Mouse (Mus musculus) embryonic facial prominence, embryonic 12.5 days (tissue): ENCODE results near the gene Dnph1. TPM values are rescaled to one million over a fixed set of nuclear protein-coding genes. Genes with fewer than 3 reads are reported as not detected.

Source experiments
- ATAC-seq: fragments of 200-750 bp; cut with Nextera tagmentation; 2 replicates; pipeline ENCODE4 v1.8.0; 2017; ENCODE audit not compliant: insufficient number of reproducible peaks, insufficient read depth, low FRiP score, low TSS enrichment
- H3K27ac ChIP-seq: fragments of 300-500 bp; sonication (generic); 2 replicates; pipeline ENCODE4 v1.5.1; 2016; ENCODE audit warnings: mild to moderate bottlenecking
- H3K27me3 ChIP-seq: fragments of 300-500 bp; sonication (generic); 2 replicates; pipeline ENCODE4 v1.6.1; 2016; ENCODE audit warnings: mild to moderate bottlenecking, moderate library complexity
- H3K36me3 ChIP-seq: fragments of 300-500 bp; sonication (generic); 2 replicates; pipeline ENCODE4 v1.6.1; 2016; ENCODE audit warnings: mild to moderate bottlenecking
- H3K4me1 ChIP-seq: fragments of 300-500 bp; sonication (generic); 2 replicates; pipeline ENCODE4 v1.6.1; 2016
- H3K4me2 ChIP-seq: fragments of 300-500 bp; sonication (generic); replicated peaks from 2 replicates; pipeline ENCODE4 v1.6.1; 2016; ENCODE audit warnings: mild to moderate bottlenecking, moderate library complexity
- H3K4me3 ChIP-seq: fragments of 300-500 bp; sonication (generic); 2 replicates; pipeline ENCODE4 v1.5.1; 2016; ENCODE audit warnings: mild to moderate bottlenecking
- H3K9ac ChIP-seq: fragments of 300-500 bp; sonication (generic); 2 replicates; pipeline ENCODE4 v1.6.1; 2016; ENCODE audit warnings: mild to moderate bottlenecking, moderate library complexity
- H3K9me3 ChIP-seq: fragments of 300-500 bp; sonication (generic); 2 replicates; pipeline ENCODE4 v1.6.1; 2016; ENCODE audit warnings: mild to moderate bottlenecking, moderate library complexity
- WGBS: fragments of 180-500 bp; shearing (Covaris S2); methylation state at CpG from one replicate; pipeline ENCODE4 v1.1.7; 2016; 5-methylcytosine and 5-hydroxymethylcytosine counted together
- polyA plus RNA-seq: library from polyadenylated mRNA; unstranded; fragments of >200 nt; fragmentation: Nextera tagmentation; extraction: Ambion mirVana; gene quantifications from 2 replicates; pipeline ENCODE4 v1.2.1, GENCODE M21; 2016

The Dnph1 gene
- 58.2 and 63.4 TPM in 2 replicates for polyA plus RNA-seq

DNA sequence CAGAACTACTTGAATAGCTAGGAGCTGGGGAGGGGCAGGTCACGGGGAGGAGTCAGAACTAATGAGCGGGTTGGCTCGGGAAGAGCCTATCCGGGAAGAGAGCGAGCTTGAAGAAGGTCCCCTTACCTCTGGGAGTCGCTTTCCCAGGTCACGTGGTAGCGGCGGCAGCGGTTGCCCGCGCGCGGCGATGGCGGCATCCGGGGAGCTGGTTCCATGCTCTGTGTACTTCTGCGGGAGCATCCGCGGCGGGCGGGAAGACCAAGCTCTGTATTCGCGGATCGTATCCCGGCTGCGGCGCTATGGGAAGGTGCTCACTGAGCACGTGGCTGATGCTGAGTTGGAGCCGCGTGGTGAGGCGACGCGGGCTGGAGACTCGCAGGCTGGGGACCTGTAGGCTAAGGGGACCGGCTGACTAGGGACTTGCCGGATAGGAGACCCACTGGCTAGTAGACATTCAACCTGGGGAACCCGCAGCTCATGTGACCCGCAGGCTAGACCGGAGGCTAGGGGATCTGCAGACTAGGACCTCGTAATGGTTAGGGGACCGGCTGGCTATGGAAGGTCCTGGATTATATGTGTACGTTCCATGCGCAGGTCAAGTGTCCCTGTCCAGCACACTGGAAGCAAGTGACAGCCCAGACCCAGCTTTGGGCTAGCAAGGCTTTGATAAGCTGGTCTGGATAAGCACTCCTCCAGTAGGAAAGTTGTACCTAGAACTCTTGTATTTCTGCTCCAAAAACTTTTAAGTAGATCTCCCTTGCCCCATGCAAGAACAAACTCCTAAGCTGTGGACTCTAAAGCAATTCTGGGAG, at the start of gene Dnph1:
Dnph1 (plus strand) TSS at position 89 of the 812 bp plus-strand sequence.
- H3K4me2 ChIP-seq, result peak within 1 kb of the TSS; percentile 81
- ATAC-seq, result peak; percentile 95
- no peaks in the 10 kb centered on the region for H3K9me3 ChIP-seq
- H3K27me3 ChIP-seq, result 0 out of 2 replicates have a peak, but pooled peaks cover 9% of the 10 kb centered on the region
- peak within 1 kb of the TSS; percentile 64 for H3K4me3 ChIP-seq
- under 1% methylated on average over 44 of the region's 44 CpGs for WGBS
- H3K27ac ChIP-seq, result no peak within 1 kb of the TSS
- peak within 1 kb of the TSS; percentile 63 for H3K9ac ChIP-seq
- peaks cover 28% of the 10 kb centered on the region; the same call in 1 of the 2 replicates for H3K36me3 ChIP-seq
- peaks cover 10% of the 10 kb centered on the region for H3K4me1 ChIP-seq

DNA sequence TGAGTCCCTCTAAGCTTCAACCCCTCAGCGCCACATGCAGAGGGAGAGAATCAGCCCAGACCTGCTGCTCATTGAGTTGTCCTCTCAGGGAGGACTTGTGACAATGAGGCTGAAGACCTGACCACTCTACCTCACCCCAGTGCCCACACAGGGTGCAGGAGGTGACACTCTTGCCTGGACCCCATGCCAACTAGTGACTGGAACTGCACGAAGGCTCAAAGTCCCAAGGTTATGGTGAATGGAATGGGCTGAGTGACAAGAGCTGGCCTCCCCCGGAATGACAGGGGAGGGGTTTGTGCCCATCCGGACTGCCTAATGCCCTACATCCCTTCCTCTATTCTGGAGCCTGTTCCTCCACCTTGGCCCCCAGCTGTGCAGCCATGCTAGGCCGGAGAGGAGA, 43.8 kb upstream of the Dnph1 start:
- Histone ChIP-seq H3K9me3 (no peaks in the 10 kb centered on the region), H3K4me2 (no peak overlapping the region), H3K27ac (no peak overlapping the region), H3K4me3 (no peak overlapping the region), H3K36me3 (no peaks in the 10 kb centered on the region), H3K27me3 (peaks cover 51% of the 10 kb centered on the region), H3K4me1 (peaks cover 15% of the 10 kb centered on the region), H3K9ac (no peak overlapping the region)
- 34% methylated on average over 5 of the region's 5 CpGs for WGBS
- ATAC-seq, result no peak

DNA sequence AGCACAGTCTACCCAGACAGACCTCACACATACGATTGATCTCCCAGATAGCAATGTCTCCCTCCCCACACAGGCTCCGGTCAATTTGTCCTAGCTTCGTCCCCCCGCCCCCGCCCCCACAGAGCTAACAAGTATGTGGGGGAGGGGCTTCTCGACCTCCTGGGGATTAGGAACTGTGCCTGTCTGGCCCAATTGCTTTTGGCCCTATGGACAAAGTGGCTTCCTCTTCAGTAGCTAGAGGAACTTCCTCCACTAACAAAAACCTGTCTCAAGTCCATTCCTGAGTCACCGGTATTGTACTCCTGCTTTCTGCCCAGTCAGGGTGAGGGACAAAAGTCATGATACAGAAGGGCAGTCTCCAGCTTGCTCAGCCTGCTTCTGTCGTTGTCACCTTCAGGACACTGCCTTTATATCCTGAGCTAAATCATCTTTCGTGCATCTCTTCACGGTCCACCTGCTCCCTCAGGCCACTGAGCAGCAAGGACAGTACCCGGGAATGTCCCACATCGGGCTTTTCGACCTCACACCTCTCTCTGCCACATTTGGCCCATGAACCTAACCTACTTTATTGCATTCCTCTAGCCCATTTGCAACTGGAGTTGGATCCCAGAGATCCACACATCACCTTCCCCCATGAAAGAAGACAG, 43.1 kb upstream of the Dnph1 start:
- 7% methylated on average over 13 of the region's 13 CpGs for WGBS
- no peak overlapping the region for H3K4me3 ChIP-seq
- H3K4me2 ChIP-seq, result peak overlapping the region; percentile 89
- ATAC-seq, result no peak
- no peaks in the 10 kb centered on the region for H3K9me3 ChIP-seq
- peaks cover 58% of the 10 kb centered on the region for H3K27me3 ChIP-seq
- H3K36me3 ChIP-seq, result no peaks in the 10 kb centered on the region
- H3K27ac ChIP-seq, result no peak overlapping the region
- H3K4me1 ChIP-seq, result peaks cover 15% of the 10 kb centered on the region
- no peak overlapping the region for H3K9ac ChIP-seq

DNA sequence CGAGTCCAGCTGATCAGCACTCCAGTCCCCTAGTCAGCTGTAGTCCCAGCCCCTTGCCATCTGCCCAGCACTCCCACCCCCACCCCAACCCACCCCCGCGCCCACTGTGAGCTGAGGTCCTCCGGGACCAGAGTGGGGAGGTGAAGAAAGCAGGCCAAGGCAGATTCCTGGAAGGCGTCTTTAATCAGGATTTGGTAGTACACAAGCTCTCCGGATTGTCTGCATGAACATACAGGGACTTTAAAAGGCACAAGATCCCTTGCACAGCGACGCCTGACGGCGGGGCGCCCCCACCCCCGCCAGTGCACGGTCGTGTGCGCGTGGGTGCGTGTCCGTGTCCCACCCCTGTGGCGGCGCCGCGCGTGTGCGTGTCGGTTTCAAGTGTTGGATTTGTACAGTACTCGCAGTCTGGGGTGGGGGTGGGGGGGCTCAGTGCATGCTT, 42.5 kb upstream of the Dnph1 start:
- peaks cover 15% of the 10 kb centered on the region for H3K4me1 ChIP-seq
- peak overlapping the region; percentile 12; the same call in 1 of the 2 replicates for H3K9ac ChIP-seq
- H3K4me2 ChIP-seq, result peak overlapping the region; percentile 89
- H3K36me3 ChIP-seq, result no peaks in the 10 kb centered on the region
- WGBS, result 2% methylated on average over 26 of the region's 26 CpGs
- no peaks in the 10 kb centered on the region for H3K9me3 ChIP-seq
- no peak overlapping the region for H3K27ac ChIP-seq
- no peak for ATAC-seq
- H3K27me3 ChIP-seq, result peaks cover 64% of the 10 kb centered on the region
- H3K4me3 ChIP-seq, result peak overlapping the region; percentile 40

GRCm38 (mm10) chr17:46454539-46454938, 42.0 kb upstream of the Dnph1 start:
- H3K4me3 ChIP-seq, result peak overlapping the region; percentile 40
- H3K27ac ChIP-seq, result no peak overlapping the region
- H3K9me3 ChIP-seq, result no peaks in the 10 kb centered on the region
- peak overlapping the region; percentile 43 for H3K9ac ChIP-seq
- 2% methylated on average over 9 of the region's 9 CpGs for WGBS
- H3K4me2 ChIP-seq, result peak overlapping the region; percentile 89
- H3K4me1 ChIP-seq, result peaks cover 15% of the 10 kb centered on the region
- H3K36me3 ChIP-seq, result no peaks in the 10 kb centered on the region
- no peak for ATAC-seq
- H3K27me3 ChIP-seq, result peaks cover 69% of the 10 kb centered on the region

DNA sequence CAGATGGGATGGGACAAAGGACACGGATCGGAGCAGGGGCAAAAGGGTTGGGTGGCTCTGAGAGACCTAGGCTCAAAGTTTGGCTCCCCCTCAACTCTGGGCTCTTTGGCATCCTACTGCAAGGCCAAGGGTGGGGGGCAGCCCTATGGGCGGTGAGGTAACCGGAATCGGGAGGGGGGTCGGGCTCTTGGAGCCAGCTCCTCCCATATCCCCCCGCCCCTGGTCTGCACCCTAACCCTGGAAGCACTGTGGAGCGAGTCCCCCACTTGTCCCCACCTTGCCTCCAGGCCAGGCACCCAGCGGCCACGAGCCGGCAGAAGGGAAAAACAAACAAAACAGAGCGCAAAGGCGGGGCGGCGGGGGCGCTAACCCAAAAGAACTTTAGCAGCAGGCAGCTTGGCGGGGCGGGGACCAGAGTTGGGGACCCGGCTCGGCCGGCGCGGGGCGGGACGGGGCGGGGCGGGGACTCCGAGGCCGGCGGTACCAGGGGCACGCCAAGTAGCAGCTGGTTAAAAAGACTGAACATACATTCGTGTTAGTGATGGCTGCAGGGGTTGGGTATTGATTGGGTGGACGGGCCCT, 41.3 kb upstream of the Dnph1 start:
- H3K36me3 ChIP-seq, result no peaks in the 10 kb centered on the region
- peaks cover 75% of the 10 kb centered on the region for H3K27me3 ChIP-seq
- H3K27ac ChIP-seq, result no peak overlapping the region
- peaks cover 16% of the 10 kb centered on the region for H3K4me1 ChIP-seq
- peak overlapping the region; percentile 89 for H3K4me2 ChIP-seq
- H3K9ac ChIP-seq, result peak overlapping the region; percentile 43
- no peak for ATAC-seq
- WGBS, result 2% methylated on average over 30 of the region's 33 CpGs
- H3K9me3 ChIP-seq, result no peaks in the 10 kb centered on the region
- peak overlapping the region; percentile 40 for H3K4me3 ChIP-seq

GRCm38 (mm10) chr17:46457791-46458190, 38.7 kb upstream of the Dnph1 start:
- 15% methylated on average over 10 of the region's 10 CpGs for WGBS

DNA sequence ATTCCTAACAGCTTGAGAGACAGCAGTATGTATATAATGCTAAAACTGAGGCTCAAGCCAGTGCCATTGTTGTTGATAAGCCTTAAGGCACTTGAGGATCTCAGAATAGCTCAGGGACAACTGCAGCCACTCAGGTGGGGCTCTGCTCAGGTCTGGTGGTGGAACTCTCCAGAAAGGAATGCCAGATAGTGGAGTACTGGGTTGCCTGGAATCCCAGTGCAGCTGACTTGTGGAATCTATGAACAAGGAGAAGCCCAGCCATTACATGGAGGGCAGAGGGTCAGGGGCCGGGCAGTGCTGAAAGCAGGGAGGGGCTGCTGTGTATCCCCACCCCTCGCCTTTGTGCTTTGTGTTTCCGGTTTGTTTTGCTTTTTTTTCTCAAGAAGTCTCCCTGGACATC, 38.1 kb upstream of the Dnph1 start:
- Histone ChIP-seq H3K4me1 (peaks cover 29% of the 10 kb centered on the region), H3K9ac (no peak overlapping the region), H3K36me3 (no peaks in the 10 kb centered on the region), H3K4me2 (no peak overlapping the region), H3K27me3 (peaks cover 80% of the 10 kb centered on the region), H3K4me3 (no peak overlapping the region), H3K9me3 (no peaks in the 10 kb centered on the region), H3K27ac (no peak overlapping the region)
- ATAC-seq, result no peak
- 20% methylated on average over 3 of the region's 3 CpGs for WGBS

More at GRCm38 (mm10) chr17:46457791-46458190, 38.7 kb upstream of the Dnph1 start:
- peaks cover 85% of the 10 kb centered on the region for H3K27me3 ChIP-seq
- H3K4me2 ChIP-seq, result no peak overlapping the region
- no peaks in the 10 kb centered on the region for H3K36me3 ChIP-seq
- no peak overlapping the region for H3K27ac ChIP-seq
- H3K4me3 ChIP-seq, result no peak overlapping the region
- ATAC-seq, result no peak
- H3K4me1 ChIP-seq, result peaks cover 29% of the 10 kb centered on the region
- H3K9ac ChIP-seq, result no peak overlapping the region
- no peaks in the 10 kb centered on the region for H3K9me3 ChIP-seq

- Histone ChIP-seq H3K27me3 (peaks cover 60% of the 10 kb centered on the region), H3K4me3 (peak overlapping the region; percentile 25), H3K9ac (peak overlapping the region; percentile 8; the same call in 1 of the 2 replicates), H3K4me2 (peak overlapping the region; percentile 49), H3K36me3 (no peaks in the 10 kb centered on the region), H3K4me1 (peaks cover 13% of the 10 kb centered on the region), H3K27ac (no peak overlapping the region), H3K9me3 (no peaks in the 10 kb centered on the region)
- WGBS, result 1% methylated on average over 31 of the region's 32 CpGs
- ATAC-seq, result peak; percentile 23; the same call in 1 of the 2 replicates
These were observed 35.8 kb upstream of the Dnph1 start for GRCm38 (mm10) chr17:46460673-46461072.

DNA sequence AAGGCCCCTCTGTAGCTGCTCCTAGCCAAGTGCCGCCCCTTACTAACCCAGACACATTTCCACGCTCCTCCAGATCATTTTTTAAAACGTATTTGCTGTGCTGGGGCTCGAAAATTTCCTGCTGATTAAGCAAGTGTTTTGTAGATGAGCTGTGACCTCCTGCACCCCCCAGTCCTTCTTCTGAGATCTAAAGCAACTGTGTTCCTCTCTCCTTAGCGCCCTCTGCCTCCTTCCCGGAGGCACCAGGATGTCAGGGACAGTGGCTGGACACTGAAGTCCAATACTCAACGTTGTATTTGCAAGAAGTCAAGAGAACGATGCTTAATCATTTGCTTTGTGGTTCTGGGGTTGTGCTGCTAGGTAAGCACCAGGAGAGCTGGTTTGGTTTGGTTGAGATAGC, 35.2 kb upstream of the Dnph1 start:
- H3K27me3 ChIP-seq, result peaks cover 59% of the 10 kb centered on the region
- H3K4me2 ChIP-seq, result peak overlapping the region; percentile 49
- no peaks in the 10 kb centered on the region for H3K9me3 ChIP-seq
- H3K36me3 ChIP-seq, result no peaks in the 10 kb centered on the region
- peak overlapping the region; percentile 25; the same call in 1 of the 2 replicates for H3K4me3 ChIP-seq
- 12% methylated on average over 8 of the region's 8 CpGs for WGBS
- peaks cover 13% of the 10 kb centered on the region for H3K4me1 ChIP-seq
- 0 out of 2 replicates have a peak overlapping the region, but pooled peaks have one; percentile 8 for H3K9ac ChIP-seq
- ATAC-seq, result no peak
- H3K27ac ChIP-seq, result no peak overlapping the region

DNA sequence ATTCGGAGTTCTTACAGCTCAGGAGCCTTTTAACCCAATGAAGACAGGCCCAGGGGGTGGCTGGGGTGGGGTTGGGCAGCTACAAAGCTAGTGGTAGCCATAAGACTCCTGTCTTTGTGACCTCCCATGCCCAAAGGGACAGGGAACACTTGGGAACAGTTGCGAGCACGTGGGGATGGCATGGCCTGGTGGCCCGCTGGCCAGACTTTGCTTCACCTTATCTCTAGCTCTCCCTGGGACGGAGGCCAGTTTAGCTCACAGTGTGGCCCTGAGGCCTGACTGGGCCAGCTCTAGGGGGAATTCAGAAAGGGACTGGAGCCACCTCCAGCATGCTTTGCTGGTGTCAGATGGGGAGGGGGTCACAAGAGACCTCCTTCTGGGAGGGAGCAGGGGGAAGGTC, 34.3 kb upstream of the Dnph1 start:
- Histone ChIP-seq H3K4me1 (peaks cover 13% of the 10 kb centered on the region), H3K9ac (no peak overlapping the region), H3K9me3 (no peaks in the 10 kb centered on the region), H3K4me3 (no peak overlapping the region), H3K27ac (no peak overlapping the region), H3K36me3 (no peaks in the 10 kb centered on the region), H3K4me2 (no peak overlapping the region), H3K27me3 (peaks cover 52% of the 10 kb centered on the region)
- WGBS, result 84% methylated on average over 5 of the region's 5 CpGs
- ATAC-seq, result no peak
